Mouse (Mus musculus) heart, adult 2 months (tissue): ENCODE data around the gene Immp1l. TPM values are rescaled to one million over a fixed set of nuclear protein-coding genes. Genes with fewer than 3 reads are reported as not detected.

Source experiments
- DNase-seq, 2 experiments: peaks; one replicate each; pipeline ENCODE4 v3.0.0; 2021
- H3K27ac ChIP-seq: fragments of 200-600 bp; 2 replicates; pipeline ENCODE4 v1.8.1; 2022
- H3K27me3 ChIP-seq: fragments of 200-500 bp; 2 replicates; pipeline ENCODE4 v1.6.1; 2012; ENCODE audit warnings: mild to moderate bottlenecking, low read length, inconsistent platforms, mixed read lengths; ENCODE audit not compliant: control insufficient read depth, insufficient read depth
- H3K36me3 ChIP-seq: fragments of 200-500 bp; 2 replicates; pipeline ENCODE4 v1.6.1; 2012; ENCODE audit warnings: low read length, inconsistent platforms; ENCODE audit not compliant: control insufficient read depth, insufficient read depth
- H3K4me1 ChIP-seq: fragments of 200-500 bp; 2 replicates; pipeline ENCODE4 v1.6.1; 2011; ENCODE audit warnings: low read length; ENCODE audit not compliant: control insufficient read depth, insufficient read depth
- H3K4me3 ChIP-seq: fragments of 200-600 bp; 2 replicates; pipeline ENCODE4 v1.8.1; 2022
- H3K79me2 ChIP-seq: fragments of 200-500 bp; replicated peaks from 2 replicates; pipeline ENCODE4 v1.6.1; 2012; ENCODE audit warnings: mild to moderate bottlenecking, inconsistent platforms, low read length, moderate library complexity, mixed read lengths; ENCODE audit not compliant: control insufficient read depth, insufficient read depth
- H3K9ac ChIP-seq: fragments of 200-500 bp; 2 replicates; pipeline ENCODE4 v1.6.1; 2012; ENCODE audit warnings: low read depth, mild to moderate bottlenecking, control low read depth, inconsistent platforms, low read length, mixed read lengths
- CTCF ChIP-seq: fragments of 200-600 bp; IDR thresholded peaks from 2 replicates; pipeline ENCODE4 v1.8.1; 2022; ENCODE audit warnings: antibody characterized with exemption, mild to moderate bottlenecking, moderate library complexity
- EP300 ChIP-seq: fragments of 200-500 bp; IDR thresholded peaks from 2 replicates; pipeline ENCODE4 v1.6.1; 2011; ENCODE audit warnings: low read depth, low read length, control low read depth; ENCODE audit not compliant: insufficient read depth
- POLR2A ChIP-seq: fragments of 200-500 bp; IDR thresholded peaks from 2 replicates; pipeline ENCODE4 v1.6.1; 2011; ENCODE audit warnings: mild to moderate bottlenecking, low read depth, low read length, control low read depth; ENCODE audit not compliant: insufficient read depth
- WGBS: fragments of 180-500 bp; shearing (Covaris S2); methylation state at CpG from one replicate; pipeline ENCODE4 v1.1.7; 2018; 5-methylcytosine and 5-hydroxymethylcytosine counted together
- intact Hi-C: fragments of 180-260 bp; cut with DNase I; formaldehyde crosslinking; loops from one replicate; pipeline ENCODE4 v1.15.1; 2025
- microRNA-seq, 2 experiments: library from miRNA; unstranded; fragments of <30 nt; microRNA quantifications; one replicate each; pipeline ENCODE4 v1.2.0; 2021
- polyA plus RNA-seq: library from polyadenylated mRNA; depleted of rRNA; stranded (reverse); fragments of >200 nt; gene quantifications from 2 replicates; pipeline ENCODE4 v1.2.3, GENCODE M21; 2012; rRNA removed
- total RNA-seq, 2 experiments: library from RNA; stranded (reverse); gene quantifications; 2 replicates each; pipeline ENCODE4 v1.2.3; 2021

Immp1l gene
- total and polyA plus RNA-seq, 3 experiments: 37.7 to 103 (median 91.6) TPM

DNA sequence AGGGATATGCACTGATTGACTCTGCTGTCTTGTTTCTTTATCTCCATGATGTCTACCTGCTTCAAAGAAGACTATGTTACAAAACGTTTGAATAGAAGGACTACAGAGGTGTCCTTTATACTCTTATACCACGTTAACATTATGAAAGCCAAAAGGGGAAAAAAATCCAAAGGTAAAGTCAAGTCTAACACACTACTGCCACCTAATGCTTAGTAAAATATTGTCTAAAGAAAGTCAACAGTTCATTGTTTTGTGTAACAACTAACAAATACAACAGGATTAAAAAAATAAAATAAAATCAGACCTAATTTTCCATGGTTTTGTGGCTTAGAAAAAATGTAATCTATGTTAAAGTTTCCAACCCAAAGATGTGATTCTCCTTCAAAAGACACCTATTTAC, 83.6 kb downstream of the Immp1l start:
- no peaks in the 10 kb centered on the region for H3K4me1 ChIP-seq
- H3K27me3 ChIP-seq: no peaks in the 10 kb centered on the region
- TF ChIP-seq POLR2A: no peak
- no peak for TF ChIP-seq EP300
- TF ChIP-seq CTCF: peak; percentile 57
- H3K9ac ChIP-seq: no peak overlapping the region
- 15% methylated on average over 2 of the region's 2 CpGs for WGBS
- no peak for DNase-seq
- intact Hi-C loops: loop anchor here (1.0 to 10.0 kb wide), 3 partner anchors 303 to 516 kb away; no protein-coding TSS in a partner anchor
- H3K27ac ChIP-seq: no peak overlapping the region
- no peaks in the 10 kb centered on the region for H3K79me2 ChIP-seq
- H3K4me3 ChIP-seq: no peak overlapping the region
- H3K36me3 ChIP-seq: no peaks in the 10 kb centered on the region

DNA sequence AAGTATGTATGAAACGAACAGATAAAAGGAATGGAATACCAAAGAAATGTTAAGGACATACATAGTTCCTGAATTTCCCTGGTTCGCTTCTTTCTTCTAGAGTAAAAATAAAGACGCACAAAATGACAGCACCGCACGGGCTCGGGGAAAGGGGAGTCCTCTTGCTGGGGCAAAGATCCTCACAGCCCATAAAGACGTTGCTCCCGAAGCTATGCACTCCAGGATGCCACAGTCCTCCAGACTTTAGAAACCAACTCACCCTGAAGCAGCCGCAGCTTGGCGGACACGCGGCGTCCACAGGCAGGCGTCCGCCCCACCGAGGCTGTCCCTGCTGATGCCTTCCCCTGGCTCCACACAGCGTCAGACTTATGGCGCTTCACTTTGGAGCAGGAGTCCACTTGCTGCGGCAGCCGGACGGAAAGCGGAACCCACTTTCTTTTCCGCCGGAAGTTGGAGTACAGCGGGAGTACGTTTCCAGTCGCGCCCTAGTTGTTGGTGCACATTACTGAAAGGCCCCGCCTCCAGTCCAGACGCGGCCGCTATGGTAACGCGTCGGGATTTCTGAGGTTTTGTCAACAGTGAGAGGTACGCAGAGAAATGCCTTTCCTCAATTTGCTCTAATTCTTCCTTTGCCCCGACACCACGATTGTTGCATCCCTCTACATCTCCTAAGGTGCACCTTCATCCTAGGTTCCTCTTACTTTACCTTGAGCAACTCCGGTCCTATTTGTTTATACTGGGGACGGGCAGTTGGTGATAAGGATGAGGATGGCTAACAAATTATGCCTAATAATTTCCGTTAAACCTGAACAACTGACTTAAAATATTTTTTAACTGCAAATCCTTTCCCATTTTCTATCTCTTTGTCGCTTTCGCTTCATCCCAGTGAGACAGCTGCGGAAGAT, 98.6 kb downstream of the Immp1l start, which contains the start of gene Dnajc24:
Dnajc24 (minus strand) TSS at position 715 of the 905 bp plus-strand sequence.
- WGBS: 2% methylated on average over 44 of the region's 44 CpGs
- no peak for TF ChIP-seq CTCF
- no peak for TF ChIP-seq EP300
- peak; percentile 79 for TF ChIP-seq POLR2A
- peak within 1 kb of the TSS; percentile 82 for H3K4me3 ChIP-seq
- H3K27ac ChIP-seq: peak within 1 kb of the TSS; percentile 84
- no peaks in the 10 kb centered on the region for H3K36me3 ChIP-seq
- H3K27me3 ChIP-seq: no peaks in the 10 kb centered on the region
- H3K4me1 ChIP-seq: no peaks in the 10 kb centered on the region
- no peaks in the 10 kb centered on the region for H3K79me2 ChIP-seq
- H3K9ac ChIP-seq: peak within 1 kb of the TSS; percentile 93
- peak; percentile 89 to 90 for DNase-seq
- intact Hi-C loops: loop anchor here (5.0 to 10.0 kb wide), 2 partner anchors 101 to 972 kb away; partner anchors contain the start of genes Arl14ep, Elp4 and Immp1l

DNA sequence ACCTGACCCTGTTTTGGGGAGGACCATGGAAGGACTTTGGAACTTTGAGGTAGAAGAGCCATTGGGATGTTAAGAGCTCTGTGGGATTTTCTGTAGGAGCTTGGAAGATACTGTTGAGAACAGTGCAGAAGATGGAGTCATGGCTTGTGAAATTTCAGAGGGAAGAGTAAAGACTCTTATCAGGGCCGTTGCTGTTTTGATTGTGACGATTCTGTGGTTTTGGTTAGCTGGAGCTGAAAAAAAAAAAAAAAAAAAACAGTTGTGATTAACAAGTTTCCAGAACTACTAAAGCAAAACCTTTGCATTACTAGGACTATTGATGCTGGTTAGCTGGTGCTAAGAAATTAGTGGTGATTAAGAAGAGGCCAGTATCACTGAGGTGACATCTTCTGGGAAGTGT, 104.0 kb downstream of the Immp1l start:
- Histone ChIP-seq H3K4me1 (no peaks in the 10 kb centered on the region), H3K79me2 (no peaks in the 10 kb centered on the region), H3K27me3 (no peaks in the 10 kb centered on the region), H3K27ac (no peak overlapping the region), H3K36me3 (no peaks in the 10 kb centered on the region), H3K9ac (no peak overlapping the region), H3K4me3 (no peak overlapping the region)
- TF ChIP-seq POLR2A: no peak
- TF ChIP-seq CTCF: no peak
- no peak for TF ChIP-seq EP300
- 49% methylated on average over 2 of the region's 2 CpGs for WGBS
- no peak for DNase-seq
- intact Hi-C loops: loop anchor here (10.0 kb wide), 1 partner anchor 966 kb away; the partner anchor contains the start of gene Arl14ep

Small RNA genes lying within 50 kb of the gene (microRNA-seq; reads per million reads assigned to microRNA genes)
- gene Gm22002: 0 reads per million in 2 experiments

Other genes starting within 250 kb of the Immp1l start
- gene Pax6, start 235.7 kb upstream of the Immp1l start, total RNA-seq: not detected
- gene Pax6, start 235.7 kb upstream of the Immp1l start, polyA plus RNA-seq: not detected in 2 replicates
- gene Elp4, start 74 bp upstream of the Immp1l start, total RNA-seq: 10 to 100 TPM; 11.2 to 12.3 TPM
- 2.1 and 3.7 TPM in 2 replicates for gene Elp4, start 74 bp upstream of the Immp1l start, polyA plus RNA-seq
- 10 to 100 TPM; 12.7 to 16.5 TPM for gene Dnajc24, start 98.9 kb downstream of the Immp1l start, total RNA-seq
- gene Dnajc24, start 98.9 kb downstream of the Immp1l start, polyA plus RNA-seq: 8.7 and 10.8 TPM in 2 replicates